Mouse (Mus musculus) lung, postnatal 0 days (tissue): ENCODE data around the gene Cnot8.

Source experiments
- CTCF ChIP-seq: IDR thresholded peaks from 2 replicates; pipeline ENCODE4 v1.5.1; 2016; ENCODE audit warnings: antibody characterized with exemption, mild to moderate bottlenecking
- EP300 ChIP-seq: IDR thresholded peaks from 2 replicates; pipeline ENCODE4 v1.6.1; 2016; ENCODE audit warnings: antibody characterized with exemption, mild to moderate bottlenecking, control low read depth

DNA sequence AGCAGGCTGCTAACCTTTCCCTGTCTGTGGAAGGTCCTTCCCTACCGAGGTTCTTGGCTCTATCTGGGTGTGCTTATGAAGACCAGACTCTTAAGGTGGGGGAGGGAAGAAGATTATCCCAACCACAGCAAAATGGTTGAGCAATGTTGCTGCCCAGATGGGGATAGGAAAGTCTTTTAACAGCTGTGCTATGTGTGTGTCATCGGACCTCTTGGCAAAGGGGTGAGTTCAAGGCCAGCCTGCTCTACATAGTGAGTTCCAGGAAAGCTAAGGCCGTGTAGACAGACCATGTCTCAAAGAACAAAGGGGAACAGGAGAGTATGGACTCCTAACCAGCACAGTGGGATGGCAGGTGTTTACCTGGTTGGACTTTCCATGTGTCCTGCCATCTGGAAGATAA, 31.0 kb upstream of the Cnot8 start:
- TF ChIP-seq CTCF (no peak), EP300 (no peak)
